8 mouse cellular contexts compared by ENCODE assay signal in genomic region chr2:84888657-84889315, GRCm38 (mm10). TPM values are rescaled to one million over a fixed set of nuclear protein-coding genes. Genes with fewer than 3 reads are reported as not detected.
DNase-seq lines count a peak whose midpoint lies in the region; ATAC-seq and TF ChIP-seq lines count a peak whose summit lies in the region.

No protein-coding gene starts in this region.

- no peaks in the 10 kb centered on the region for H3K9me3 ChIP-seq in forebrain, postnatal 0 days (ENCODE audit: low read length)
- H3K9me3 ChIP-seq in hindbrain, embryonic 12.5 days (replicated peaks): no peaks in the 10 kb centered on the region

- peak; percentile 90 for DNase-seq in ES-CJ7 (ENCODE audit: low read depth, low spot score)
- peak; percentile 88 for DNase-seq in forebrain, postnatal 0 days
- DNase-seq in layer of hippocampus, postnatal 14 days (ENCODE audit: low spot score in 2 of 2): peak; percentile 85 to 91
- peak; percentile 91 for DNase-seq in lung, postnatal 36 days
- peak; percentile 75 for DNase-seq in retina, postnatal 7 days (ENCODE audit: low read depth, low spot score)
- peak; percentile 85 for DNase-seq in thymus, postnatal 4 days

- ATAC-seq in forebrain, postnatal 0 days: peak; percentile 50
- no peak for ATAC-seq in hindbrain, embryonic 12.5 days (ENCODE audit: low FRiP score)

- H3K27me3 ChIP-seq in forebrain, postnatal 0 days (ENCODE audit: insufficient read depth, low read length): peaks cover 4% of the 10 kb centered on the region
- peaks cover 71% of the 10 kb centered on the region for H3K27me3 ChIP-seq in hindbrain, embryonic 12.5 days

- 0 out of 2 replicates have a peak overlapping the region, but pooled peaks have one; percentile 33 for H3K9ac ChIP-seq in forebrain, postnatal 0 days
- no peak overlapping the region for H3K9ac ChIP-seq in hindbrain, embryonic 12.5 days

- H3K4me3 ChIP-seq in bone marrow, adult 2 months (replicated peaks; ENCODE audit: control insufficient read depth, low read depth, low read length): no peak overlapping the region
- peak overlapping the region; percentile 74 for H3K4me3 ChIP-seq in forebrain, postnatal 0 days (ENCODE audit: low read depth, low read length)
- H3K4me3 ChIP-seq in hindbrain, embryonic 12.5 days: peak overlapping the region; percentile 23

- H3K4me2 ChIP-seq in forebrain, postnatal 0 days (ENCODE audit: low read depth): peak overlapping the region; percentile 53
- peak overlapping the region; percentile 81 for H3K4me2 ChIP-seq in hindbrain, embryonic 12.5 days (replicated peaks)

- H3K27ac ChIP-seq in bone marrow, adult 2 months (ENCODE audit: control insufficient read depth, insufficient read depth, low read depth, low read length, poor library complexity): no peak overlapping the region
- peak overlapping the region; percentile 83 for H3K27ac ChIP-seq in forebrain, postnatal 0 days (ENCODE audit: low read depth, low read length)
- H3K27ac ChIP-seq in hindbrain, embryonic 12.5 days: no peak overlapping the region

- no peaks in the 10 kb centered on the region; the same call in 1 of the 2 replicates for H3K4me1 ChIP-seq in bone marrow, adult 2 months (ENCODE audit: control insufficient read depth, insufficient read depth, low read length)
- peaks cover 3% of the 10 kb centered on the region; the same call in 1 of the 2 replicates for H3K4me1 ChIP-seq in forebrain, postnatal 0 days (ENCODE audit: insufficient read depth)
- H3K4me1 ChIP-seq in hindbrain, embryonic 12.5 days: peaks cover 29% of the 10 kb centered on the region

- 8% methylated on average over 28 of the region's 28 CpGs for WGBS in bone marrow, adult 2 months
- WGBS in forebrain, postnatal 0 days: 2% methylated on average over 28 of the region's 28 CpGs
- WGBS in hindbrain, embryonic 12.5 days: 2% methylated on average over 27 of the region's 28 CpGs

- no peaks in the 10 kb centered on the region for H3K36me3 ChIP-seq in forebrain, postnatal 0 days (ENCODE audit: insufficient read depth)
- H3K36me3 ChIP-seq in hindbrain, embryonic 12.5 days: no peaks in the 10 kb centered on the region

- no peak for TF ChIP-seq POLR2A in bone marrow, adult 2 months (IDR thresholded peaks at IDR 0.05; ENCODE audit: borderline replicate concordance, control insufficient read depth, low read depth, low read length)

- peak; percentile 68 for TF ChIP-seq CTCF in bone marrow, adult 2 months (IDR thresholded peaks at IDR 0.05; ENCODE audit: control insufficient read depth, insufficient read depth, low read length)
- TF ChIP-seq CTCF in forebrain, postnatal 0 days (IDR thresholded peaks at IDR 0.05; ENCODE audit: low read depth): peak; percentile 67

RNA-seq across cellular contexts. Expression of gene Rtn4rl2, which starts 2.3 kb away (rescaled TPM):
- polyA plus RNA-seq in bone marrow, adult 2 months (2011; ENCODE audit: insufficient read depth, insufficient read length, low replicate concordance, missing spikeins): not detected in 2 replicates
- 17.7 and 23.7 TPM in 2 replicates for total RNA-seq in forebrain, postnatal 0 days (2014; rRNA removed)
- 25.8 and 26.1 TPM in 2 replicates for polyA plus RNA-seq in forebrain, postnatal 0 days (2015; fragmentation: Nextera tagmentation; extraction: Ambion mirVana)
- 5.2 and 6.4 TPM in 2 replicates for polyA plus RNA-seq in hindbrain, embryonic 12.5 days (2016; fragmentation: Nextera tagmentation; extraction: Ambion mirVana)
- total RNA-seq in layer of hippocampus, postnatal 14 days (2021): 10 to 100 TPM; 92.5 to 99.2 TPM

RNA-seq across cellular contexts. Expression of gene Slc43a3, which starts 47.6 kb away (rescaled TPM):
- 80.0 and 90.6 TPM in 2 replicates for polyA plus RNA-seq in bone marrow, adult 2 months (2011; ENCODE audit: insufficient read depth, insufficient read length, low replicate concordance, missing spikeins)
- 2.2 and 7.6 TPM in 2 replicates for total RNA-seq in forebrain, postnatal 0 days (2014; rRNA removed)
- 3.5 and 3.8 TPM in 2 replicates for polyA plus RNA-seq in forebrain, postnatal 0 days (2015; fragmentation: Nextera tagmentation; extraction: Ambion mirVana)
- 20.7 and 21.2 TPM in 2 replicates for polyA plus RNA-seq in hindbrain, embryonic 12.5 days (2016; fragmentation: Nextera tagmentation; extraction: Ambion mirVana)
- total RNA-seq in layer of hippocampus, postnatal 14 days (2021): 1 to 10 TPM; 2.4 to 3.3 TPM

RNA-seq across cellular contexts. Expression of gene Slc43a1, which starts 50.1 kb away (rescaled TPM):
- 142 and 195 TPM in 2 replicates for polyA plus RNA-seq in bone marrow, adult 2 months (2011; ENCODE audit: insufficient read depth, insufficient read length, low replicate concordance, missing spikeins)
- 0.92 and 3.0 TPM in 2 replicates for total RNA-seq in forebrain, postnatal 0 days (2014; rRNA removed)
- polyA plus RNA-seq in forebrain, postnatal 0 days (2015; fragmentation: Nextera tagmentation; extraction: Ambion mirVana): 0.91 and 0.94 TPM in 2 replicates
- 9.1 and 12.0 TPM in 2 replicates for polyA plus RNA-seq in hindbrain, embryonic 12.5 days (2016; fragmentation: Nextera tagmentation; extraction: Ambion mirVana)
- under 1 TPM; 0.33 to 0.37 TPM for total RNA-seq in layer of hippocampus, postnatal 14 days (2021)

Comparison
In these comparisons a context has a peak if more than half of its experiments do, and no peak if none do; other contexts are left out.
1. RNA of gene Slc43a1, which starts 50.1 kb away (polyA plus RNA-seq): 142 to 195 TPM in bone marrow, adult 2 months; 9.1 to 12.0 TPM in hindbrain, embryonic 12.5 days and 0.91 to 0.94 TPM in forebrain, postnatal 0 days; every median in the first group is over 10 times any median in the second.
2. Peak in every context shown above with its lines, with median percentiles within 50 percentile points of each other: DNase-seq.